Mouse (Mus musculus): ENCODE results near the gene Tpp1. TPM values are rescaled to one million over a fixed set of nuclear protein-coding genes. Genes with fewer than 3 reads are reported as not detected.

The Tpp1 gene
- polyA plus RNA-seq (2014; fragmentation: Illumina TruSeq; extraction: RNeasy Lipid Tissue Mini Kit (QIAGEN cat#74804); ENCODE audit: low read depth, low replicate concordance), result 9.5 TPM

GRCm38 (mm10) chr7:105751491-105752433, at the start of gene Tpp1:
Gene Tpp1, minus strand, starts transcription at chr7:105752235.

GRCm38 (mm10) chr7:105787285-105788140, 35.5 kb upstream of the Tpp1 start, which contains the start of gene Dchs1:
Gene Dchs1, minus strand, starts transcription at chr7:105787654.

GRCm38 (mm10) chr7:105743926-105744590, 8.0 kb downstream of the Tpp1 start, which contains the start of gene Taf10:
Gene Taf10, minus strand, starts transcription at chr7:105744361.

GRCm38 (mm10) chr7:105736911-105737521, 15.0 kb downstream of the Tpp1 start, which contains the start of gene Rrp8:
Gene Rrp8, minus strand, starts transcription at chr7:105737385.

GRCm38 (mm10) chr7:105736264-105736901, 15.7 kb downstream of the Tpp1 start, which contains the start of gene Ilk:
Gene Ilk, plus strand, starts transcription at chr7:105736592.

Other genes starting within 250 kb of the Tpp1 start
- gene Smpd1, start 197.9 kb downstream of the Tpp1 start, polyA plus RNA-seq (2014; fragmentation: Illumina TruSeq; extraction: RNeasy Lipid Tissue Mini Kit (QIAGEN cat#74804); ENCODE audit: low read depth, low replicate concordance), result 0.62 TPM
- gene Apbb1, start 170.6 kb downstream of the Tpp1 start, polyA plus RNA-seq (2014; fragmentation: Illumina TruSeq; extraction: RNeasy Lipid Tissue Mini Kit (QIAGEN cat#74804); ENCODE audit: low read depth, low replicate concordance), result 0.71 TPM
- not detected for gene Hpx, start 152.1 kb downstream of the Tpp1 start, polyA plus RNA-seq (2014; fragmentation: Illumina TruSeq; extraction: RNeasy Lipid Tissue Mini Kit (QIAGEN cat#74804); ENCODE audit: low read depth, low replicate concordance)
- 2.0 TPM for gene Trim3, start 118.7 kb downstream of the Tpp1 start, polyA plus RNA-seq (2014; fragmentation: Illumina TruSeq; extraction: RNeasy Lipid Tissue Mini Kit (QIAGEN cat#74804); ENCODE audit: low read depth, low replicate concordance)
- 17.1 TPM for gene Timm10b, start 112.2 kb downstream of the Tpp1 start, polyA plus RNA-seq (2014; fragmentation: Illumina TruSeq; extraction: RNeasy Lipid Tissue Mini Kit (QIAGEN cat#74804); ENCODE audit: low read depth, low replicate concordance)
- gene Arfip2, start 111.8 kb downstream of the Tpp1 start, polyA plus RNA-seq (2014; fragmentation: Illumina TruSeq; extraction: RNeasy Lipid Tissue Mini Kit (QIAGEN cat#74804); ENCODE audit: low read depth, low replicate concordance), result 3.4 TPM
- not detected for gene Gm45799, start 111.7 kb downstream of the Tpp1 start, polyA plus RNA-seq (2014; fragmentation: Illumina TruSeq; extraction: RNeasy Lipid Tissue Mini Kit (QIAGEN cat#74804); ENCODE audit: low read depth, low replicate concordance)
- gene Dnhd1, start 101.4 kb downstream of the Tpp1 start, polyA plus RNA-seq (2014; fragmentation: Illumina TruSeq; extraction: RNeasy Lipid Tissue Mini Kit (QIAGEN cat#74804); ENCODE audit: low read depth, low replicate concordance), result 27.6 TPM
- 17.2 TPM for gene Ilk, start 15.6 kb downstream of the Tpp1 start, polyA plus RNA-seq (2014; fragmentation: Illumina TruSeq; extraction: RNeasy Lipid Tissue Mini Kit (QIAGEN cat#74804); ENCODE audit: low read depth, low replicate concordance)
- gene Rrp8, start 14.8 kb downstream of the Tpp1 start, polyA plus RNA-seq (2014; fragmentation: Illumina TruSeq; extraction: RNeasy Lipid Tissue Mini Kit (QIAGEN cat#74804); ENCODE audit: low read depth, low replicate concordance), result 9.8 TPM
- 21.1 TPM for gene Taf10, start 7.9 kb downstream of the Tpp1 start, polyA plus RNA-seq (2014; fragmentation: Illumina TruSeq; extraction: RNeasy Lipid Tissue Mini Kit (QIAGEN cat#74804); ENCODE audit: low read depth, low replicate concordance)
- gene Dchs1, start 35.4 kb upstream of the Tpp1 start, polyA plus RNA-seq (2014; fragmentation: Illumina TruSeq; extraction: RNeasy Lipid Tissue Mini Kit (QIAGEN cat#74804); ENCODE audit: low read depth, low replicate concordance), result 0.10 TPM
- gene Mrpl17, start 58.9 kb upstream of the Tpp1 start, polyA plus RNA-seq (2014; fragmentation: Illumina TruSeq; extraction: RNeasy Lipid Tissue Mini Kit (QIAGEN cat#74804); ENCODE audit: low read depth, low replicate concordance), result 10.1 TPM
- 1.4 TPM for gene Gm4070, start 201.7 kb upstream of the Tpp1 start, polyA plus RNA-seq (2014; fragmentation: Illumina TruSeq; extraction: RNeasy Lipid Tissue Mini Kit (QIAGEN cat#74804); ENCODE audit: low read depth, low replicate concordance)